Mouse (Mus musculus) ES-Bruce4 (cell line): ENCODE results near the gene Prr5l.

Source experiments
- CTCF ChIP-seq: IDR thresholded peaks from one replicate; pipeline ENCODE4 v1.8.1; 2011; ENCODE audit warnings: low read depth, low read length
- POLR2A ChIP-seq: IDR thresholded peaks from one replicate; pipeline ENCODE4 v1.8.1; 2011; ENCODE audit warnings: low read length; ENCODE audit not compliant: insufficient read depth

DNA sequence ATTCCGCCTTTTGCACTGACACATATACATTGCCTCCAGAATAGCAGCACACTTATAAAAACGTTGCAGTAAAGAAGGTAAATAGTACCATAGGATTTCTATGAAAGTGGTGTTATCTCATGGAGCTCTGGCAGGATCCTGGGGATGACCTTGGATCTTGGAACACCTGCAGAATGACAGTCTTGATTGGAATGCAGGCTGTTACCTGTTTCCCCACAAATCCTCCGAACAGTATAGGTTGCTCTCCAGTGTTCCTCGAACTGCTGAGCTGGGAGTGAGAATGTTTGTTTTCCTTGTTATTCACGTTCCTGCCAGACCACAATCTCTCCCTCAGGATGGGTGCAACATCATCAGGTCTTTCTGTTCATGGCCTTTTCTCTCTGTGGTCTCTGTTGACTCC, 75.1 kb downstream of the Prr5l start:
- TF ChIP-seq CTCF (no peak), POLR2A (no peak)
